In genomic region chr1:82738066-82738465, GRCm38 (mm10) we compare ENCODE assay signal across 25 mouse cellular contexts. TPM values are rescaled to one million over a fixed set of nuclear protein-coding genes. Genes with fewer than 3 reads are reported as not detected.
DNase-seq lines count a peak whose midpoint lies in the region; ATAC-seq and TF ChIP-seq lines count a peak whose summit lies in the region.
"Had no signal": no experiment of that assay in that cellular context is flagged by ENCODE, and none has a peak within 500 bp of the region (broad histone marks: within the 10 kb centered on the region; RNA-seq: fewer than 3 reads in every experiment).

No protein-coding gene starts in this region.

- H3K4me3 ChIP-seq in kidney, embryonic 16.5 days (ENCODE audit: low read length), result no peak overlapping the region
- no peak overlapping the region for H3K4me3 ChIP-seq in layer of hippocampus, adult 2 months
- H3K4me3 ChIP-seq in hindbrain, embryonic 13.5 days, result no peak overlapping the region
- H3K4me3 ChIP-seq: embryonic facial prominence, embryonic 10.5 days; embryonic facial prominence, embryonic 12.5 days; forebrain, embryonic 13.5 days; forebrain, embryonic 15.5 days had no signal

- peak; percentile 86 for ATAC-seq in kidney, embryonic 16.5 days (ENCODE audit: low FRiP score, low TSS enrichment)
- no peak for ATAC-seq in hindbrain, embryonic 13.5 days (ENCODE audit: low FRiP score)
- ATAC-seq: forebrain, embryonic 13.5 days; forebrain, embryonic 15.5 days had no signal

- H3K4me2 ChIP-seq in kidney, embryonic 16.5 days (replicated peaks; ENCODE audit: low read depth, low read length), result no peak overlapping the region
- no peak overlapping the region for H3K4me2 ChIP-seq in hindbrain, embryonic 13.5 days
- H3K4me2 ChIP-seq: embryonic facial prominence, embryonic 12.5 days; forebrain, embryonic 13.5 days; forebrain, embryonic 15.5 days had no signal

- H3K4me1 ChIP-seq in kidney, embryonic 16.5 days (ENCODE audit: insufficient read depth, low read length), result peaks cover 11% of the 10 kb centered on the region; the same call in 1 of the 2 replicates
- no peaks in the 10 kb centered on the region for H3K4me1 ChIP-seq in hindbrain, embryonic 13.5 days (replicated peaks)
- H3K4me1 ChIP-seq: embryonic facial prominence, embryonic 10.5 days; embryonic facial prominence, embryonic 12.5 days; forebrain, embryonic 13.5 days; forebrain, embryonic 15.5 days had no signal

- H3K27ac ChIP-seq in kidney, embryonic 16.5 days (ENCODE audit: low read length), result no peak overlapping the region
- H3K27ac ChIP-seq in layer of hippocampus, adult 2 months, result peak overlapping the region; percentile 14; the same call in 1 of the 2 replicates
- H3K27ac ChIP-seq in hindbrain, embryonic 13.5 days, result no peak overlapping the region
- H3K27ac ChIP-seq: embryonic facial prominence, embryonic 10.5 days; embryonic facial prominence, embryonic 12.5 days; forebrain, embryonic 13.5 days; forebrain, embryonic 15.5 days had no signal

- no peak for DNase-seq in kidney, adult 9 months
- no peak for DNase-seq in layer of hippocampus, adult 2 months (ENCODE audit: low spot score in 2 of 2)
- no peak for DNase-seq in layer of hippocampus, adult 9-11 months
- DNase-seq in adipocyte (ENCODE audit: low spot score), result peak; percentile 23
- DNase-seq: adrenal gland, adult 8-10 months; adrenal gland, postnatal 14 days; adrenal gland, postnatal 36 days; cerebellum, adult 11-12 months; cerebellum, adult 2 months; cerebellum, adult 9-10 months; cerebellum, postnatal 10 days; cerebellum, postnatal 25 days had no signal

- no peaks in the 10 kb centered on the region for H3K27me3 ChIP-seq in kidney, embryonic 16.5 days (ENCODE audit: insufficient read depth, low read length)
- no peaks in the 10 kb centered on the region for H3K27me3 ChIP-seq in hindbrain, embryonic 13.5 days
- H3K27me3 ChIP-seq: embryonic facial prominence, embryonic 12.5 days; forebrain, embryonic 13.5 days; forebrain, embryonic 15.5 days had no signal

- no peak for TF ChIP-seq CTCF in layer of hippocampus, adult 2 months (conservative IDR thresholded peaks at IDR 0.05)

- 53% methylated on average over 1 of the region's 1 CpGs for WGBS in kidney, embryonic 16.5 days
- WGBS in hindbrain, embryonic 13.5 days, result 87% methylated on average over 1 of the region's 1 CpGs

- H3K9ac ChIP-seq in kidney, embryonic 16.5 days (replicated peaks; ENCODE audit: low read length), result no peak overlapping the region
- H3K9ac ChIP-seq in hindbrain, embryonic 13.5 days, result no peak overlapping the region
- H3K9ac ChIP-seq: embryonic facial prominence, embryonic 12.5 days; forebrain, embryonic 13.5 days; forebrain, embryonic 15.5 days had no signal

- no peaks in the 10 kb centered on the region for H3K9me3 ChIP-seq in kidney, embryonic 16.5 days (ENCODE audit: low read length)
- H3K9me3 ChIP-seq in hindbrain, embryonic 13.5 days, result no peaks in the 10 kb centered on the region
- H3K9me3 ChIP-seq: embryonic facial prominence, embryonic 10.5 days; embryonic facial prominence, embryonic 12.5 days; forebrain, embryonic 13.5 days; forebrain, embryonic 15.5 days had no signal

- H3K36me3 ChIP-seq in kidney, embryonic 16.5 days (ENCODE audit: insufficient read depth, low read length), result peaks cover 33% of the 10 kb centered on the region
- peaks cover 63% of the 10 kb centered on the region for H3K36me3 ChIP-seq in hindbrain, embryonic 13.5 days

RNA-seq across cellular contexts. Expression of gene Mff, which starts 13.4 kb away (rescaled TPM):
- 217 and 253 TPM in 2 replicates for polyA plus RNA-seq in kidney, embryonic 16.5 days (2015; fragmentation: Nextera tagmentation; extraction: Ambion mirVana)
- total RNA-seq in layer of hippocampus, adult 2 months (2021), result 100 to 1,000 TPM; 228 to 231 TPM
- polyA plus RNA-seq in hindbrain, embryonic 13.5 days (2015; fragmentation: Nextera tagmentation; extraction: Ambion mirVana), result 350 and 364 TPM in 2 replicates

RNA-seq across cellular contexts. Expression of gene Tm4sf20, which starts 30.2 kb away (rescaled TPM):
- polyA plus RNA-seq in kidney, embryonic 16.5 days (2015; fragmentation: Nextera tagmentation; extraction: Ambion mirVana), result 1.1 and 1.7 TPM in 2 replicates
- total RNA-seq in layer of hippocampus, adult 2 months (2021), result not detected
- not detected in 2 replicates for polyA plus RNA-seq in hindbrain, embryonic 13.5 days (2015; fragmentation: Nextera tagmentation; extraction: Ambion mirVana)
- total RNA-seq: adrenal gland, adult 18-20 months; adrenal gland, adult 8-10 months; adrenal gland, postnatal 14 days; adrenal gland, postnatal 36 days; ES-E14; MEL had no signal
- polyA plus RNA-seq: C2C12; cerebellum, adult 2 months; cortical plate, adult 2 months; embryonic facial prominence, embryonic 12.5 days; forebrain, embryonic 15.5 days had no signal

RNA-seq across cellular contexts. Expression of gene Gm47791, which starts 33.0 kb away (rescaled TPM):
- not detected in 2 replicates for polyA plus RNA-seq in kidney, embryonic 16.5 days (2015; fragmentation: Nextera tagmentation; extraction: Ambion mirVana)
- total RNA-seq in layer of hippocampus, adult 2 months (2021), result not detected
- not detected in 2 replicates for polyA plus RNA-seq in hindbrain, embryonic 13.5 days (2015; fragmentation: Nextera tagmentation; extraction: Ambion mirVana)
- total RNA-seq: adrenal gland, adult 18-20 months; adrenal gland, adult 8-10 months; adrenal gland, postnatal 14 days; adrenal gland, postnatal 36 days; ES-E14; MEL had no signal
- polyA plus RNA-seq: C2C12; cerebellum, adult 2 months; cortical plate, adult 2 months; embryonic facial prominence, embryonic 10.5 days; embryonic facial prominence, embryonic 12.5 days; embryonic facial prominence, embryonic 14.5 days; forebrain, embryonic 11.5 days; forebrain, embryonic 13.5 days; forebrain, embryonic 15.5 days had no signal
